Mouse (Mus musculus) limb, embryonic 10.5 days (tissue): Measurements from ENCODE around the gene Stip1. TPM values are rescaled to one million over a fixed set of nuclear protein-coding genes. Genes with fewer than 3 reads are reported as not detected.
A peak's percentile ranks its signal among the peaks of the same experiment; 100 is the strongest.

Source experiments
- DNase-seq: peaks from one replicate; pipeline ENCODE4 v3.0.0-alpha.2; 2017; ENCODE audit warnings: low spot score
- H3K27ac ChIP-seq: fragments of 300-500 bp; sonication (generic); 2 replicates; pipeline ENCODE4 v1.5.1; 2016; ENCODE audit warnings: mild to moderate bottlenecking
- H3K27me3 ChIP-seq: fragments of 300-500 bp; sonication (generic); 2 replicates; pipeline ENCODE4 v1.6.1; 2016; ENCODE audit warnings: low read depth, mild to moderate bottlenecking; ENCODE audit not compliant: poor library complexity, severe bottlenecking
- H3K36me3 ChIP-seq: fragments of 300-500 bp; sonication (generic); 2 replicates; pipeline ENCODE4 v1.6.1; 2016; ENCODE audit warnings: mild to moderate bottlenecking, moderate library complexity
- H3K4me1 ChIP-seq: fragments of 300-500 bp; sonication (generic); 2 replicates; pipeline ENCODE4 v1.6.1; 2016
- H3K4me3 ChIP-seq: fragments of 300-500 bp; sonication (generic); 2 replicates; pipeline ENCODE4 v1.5.1; 2016; ENCODE audit warnings: mild to moderate bottlenecking, moderate library complexity
- H3K9me3 ChIP-seq: fragments of 300-500 bp; sonication (generic); replicated peaks from 2 replicates; pipeline ENCODE4 v1.6.1; 2016; ENCODE audit warnings: mild to moderate bottlenecking
- WGBS: fragments of 180-500 bp; shearing (Covaris S2); methylation state at CpG from one replicate; pipeline ENCODE4 v1.1.7; 2016; 5-methylcytosine and 5-hydroxymethylcytosine counted together
- polyA plus RNA-seq: library from polyadenylated mRNA; unstranded; fragments of >200 nt; fragmentation: Nextera tagmentation; extraction: Ambion mirVana; gene quantifications from 2 replicates; pipeline ENCODE4 v1.2.1, GENCODE M21; 2016

The Stip1 gene
- polyA plus RNA-seq, 1 experiment from 2014 or later, result 455 TPM

DNA sequence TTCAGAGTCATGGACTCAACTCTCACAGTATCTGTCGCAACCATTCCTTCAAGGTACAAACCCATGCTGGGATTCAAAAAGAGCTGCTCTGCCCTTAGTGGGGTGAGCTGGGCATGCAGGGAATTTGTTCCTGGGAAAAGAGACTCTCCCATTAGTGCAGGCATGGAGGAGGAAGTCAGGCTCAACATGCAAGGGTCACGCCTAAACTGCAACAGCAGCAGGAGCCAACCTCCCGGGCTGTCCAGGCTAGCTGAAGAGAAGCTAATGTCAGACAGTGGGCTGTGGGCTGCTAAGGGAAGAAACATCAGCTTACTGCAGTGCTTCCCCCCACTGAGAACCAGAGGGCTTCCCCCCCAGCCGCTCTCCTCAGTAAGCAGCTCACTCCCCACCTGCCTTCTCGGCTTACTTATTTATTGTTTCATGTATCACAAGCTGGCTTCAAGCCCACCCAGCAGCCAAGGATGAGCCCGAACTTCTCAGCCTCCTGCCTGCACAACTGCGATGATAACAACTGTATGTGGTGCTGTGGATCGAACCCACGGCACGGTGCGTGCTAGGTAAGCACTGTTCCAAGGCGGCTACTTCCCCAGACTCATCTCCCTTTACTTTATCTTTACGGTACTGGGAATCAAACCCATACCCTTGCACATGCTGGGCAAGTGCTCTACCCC lies 67.4 kb downstream of the Stip1 start:
- peaks cover 14% of the 10 kb centered on the region for H3K36me3 ChIP-seq
- no peaks in the 10 kb centered on the region for H3K9me3 ChIP-seq
- peaks cover 75% of the 10 kb centered on the region for H3K4me1 ChIP-seq
- 86% methylated on average over 13 of the region's 13 CpGs for WGBS
- no peak overlapping the region; the same call in 1 of the 2 replicates for H3K4me3 ChIP-seq
- DNase-seq, result no peak
- peaks cover 3% of the 10 kb centered on the region; the same call in 1 of the 2 replicates for H3K27me3 ChIP-seq
- 0 out of 2 replicates have a peak overlapping the region, but pooled peaks have one; percentile 37 for H3K27ac ChIP-seq

DNA sequence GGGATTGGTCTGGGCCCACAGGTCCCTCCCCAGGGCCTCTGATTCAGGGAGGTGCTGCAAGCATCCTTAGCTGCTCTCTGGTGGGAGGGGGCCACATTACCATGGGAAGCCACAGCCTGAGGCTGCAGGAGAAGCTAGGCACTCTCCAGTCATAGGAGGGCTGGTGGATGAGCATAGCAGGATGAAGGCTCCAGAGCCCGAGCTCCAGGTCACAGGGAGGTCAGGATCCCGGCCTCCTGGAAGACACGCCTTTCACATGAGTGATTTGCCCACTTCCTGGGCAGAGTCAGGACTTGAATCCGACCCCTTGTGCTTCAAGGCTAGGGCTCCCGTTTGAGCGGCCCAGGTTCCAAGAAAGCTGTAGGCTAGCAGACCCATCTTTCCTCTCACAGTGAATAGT lies 68.1 kb downstream of the Stip1 start:
- peak overlapping the region; percentile 37; the same call in 1 of the 2 replicates for H3K27ac ChIP-seq
- peaks cover 69% of the 10 kb centered on the region for H3K4me1 ChIP-seq
- DNase-seq, result no peak
- H3K9me3 ChIP-seq, result no peaks in the 10 kb centered on the region
- 13% methylated on average over 6 of the region's 6 CpGs for WGBS
- peak overlapping the region; percentile 8; the same call in 1 of the 2 replicates for H3K4me3 ChIP-seq
- H3K36me3 ChIP-seq, result peaks cover 8% of the 10 kb centered on the region
- peaks cover 3% of the 10 kb centered on the region; the same call in 1 of the 2 replicates for H3K27me3 ChIP-seq

Other genes with a start within 250 kb of the Stip1 start
- gene Rps6ka4, start 199.3 kb downstream of the Stip1 start, polyA plus RNA-seq, result 2.8 and 4.8 TPM in 2 replicates
- 0.15 and 0.61 TPM in 2 replicates for gene Ccdc88b, start 181.8 kb downstream of the Stip1 start, polyA plus RNA-seq
- 157 and 168 TPM in 2 replicates for gene Trmt112, start 130.3 kb downstream of the Stip1 start, polyA plus RNA-seq
- 122 and 131 TPM in 2 replicates for gene Prdx5, start 129.9 kb downstream of the Stip1 start, polyA plus RNA-seq
- 6.2 and 7.0 TPM in 2 replicates for gene Esrra, start 118.2 kb downstream of the Stip1 start, polyA plus RNA-seq
- 0.76 and 0.93 TPM in 2 replicates for gene Catsperz, start 114.6 kb downstream of the Stip1 start, polyA plus RNA-seq
- gene Kcnk4, start 105.5 kb downstream of the Stip1 start, polyA plus RNA-seq, result 0.11 TPM in 1 of 2 replicates, not detected in the other
- gene Bad, start 98.1 kb downstream of the Stip1 start, polyA plus RNA-seq, result 51.8 and 55.3 TPM in 2 replicates
- 21.6 and 24.4 TPM in 2 replicates for gene Gpr137, start 97.5 kb downstream of the Stip1 start, polyA plus RNA-seq
- 245 and 281 TPM in 2 replicates for gene Ppp1r14b, start 65.0 kb downstream of the Stip1 start, polyA plus RNA-seq
- gene Plcb3, start 63.5 kb downstream of the Stip1 start, polyA plus RNA-seq, result 29.2 and 37.8 TPM in 2 replicates
- 94.0 and 102 TPM in 2 replicates for gene Fkbp2, start 59.5 kb downstream of the Stip1 start, polyA plus RNA-seq
- 41.1 and 41.7 TPM in 2 replicates for gene Vegfb, start 52.3 kb downstream of the Stip1 start, polyA plus RNA-seq
- 17.4 and 19.4 TPM in 2 replicates for gene Dnajc4, start 47.4 kb downstream of the Stip1 start, polyA plus RNA-seq
- 21.1 and 21.2 TPM in 2 replicates for gene Nudt22, start 43.9 kb downstream of the Stip1 start, polyA plus RNA-seq
- gene Trpt1, start 43.8 kb downstream of the Stip1 start, polyA plus RNA-seq, result 7.4 and 10.6 TPM in 2 replicates
- 7.0 and 7.5 TPM in 2 replicates for gene Fermt3, start 20.5 kb downstream of the Stip1 start, polyA plus RNA-seq
- 2.8 and 4.4 TPM in 2 replicates for gene Macrod1, start 16.8 kb upstream of the Stip1 start, polyA plus RNA-seq
- 0.54 and 1.6 TPM in 2 replicates for gene Flrt1, start 65.8 kb upstream of the Stip1 start, polyA plus RNA-seq
- 252 and 263 TPM in 2 replicates for gene Otub1, start 166.3 kb upstream of the Stip1 start, polyA plus RNA-seq
- gene Cox8a, start 177.6 kb upstream of the Stip1 start, polyA plus RNA-seq, result 862 and 928 TPM in 2 replicates
- gene Naa40, start 201.2 kb upstream of the Stip1 start, polyA plus RNA-seq, result 92.0 and 92.4 TPM in 2 replicates
- gene Rcor2, start 227.4 kb upstream of the Stip1 start, polyA plus RNA-seq, result 54.9 and 63.1 TPM in 2 replicates